Mouse (Mus musculus) megakaryocyte progenitor cell, adult 5-6 weeks (primary cell): ENCODE results near the gene BC030499. TPM values are rescaled to one million over a fixed set of nuclear protein-coding genes. Genes with fewer than 3 reads are reported as not detected.

ENCODE experiments used
- ATAC-seq: replicated peaks from 2 replicates; pipeline ENCODE4 v1.8.0; 2016; ENCODE audit warnings: mild to moderate bottlenecking, moderate TSS enrichment, inconsistent platforms; ENCODE audit not compliant: poor library complexity
- total RNA-seq, 2 experiments: library from RNA; stranded (forward) in 1 of 2; stranded (reverse) in 1 of 2; fragments of 157-497, 149-512 nt in 1 of 2; fragments of 200-1000 nt in 1 of 2; gene quantifications; 2 replicates each; pipeline versions ENCODE4 v1.2.3 to v1.2.4; 2015 to 2017

The BC030499 gene
- total RNA-seq, 2 experiments from 2014 or later: 0.30 to 2.0 TPM

DNA sequence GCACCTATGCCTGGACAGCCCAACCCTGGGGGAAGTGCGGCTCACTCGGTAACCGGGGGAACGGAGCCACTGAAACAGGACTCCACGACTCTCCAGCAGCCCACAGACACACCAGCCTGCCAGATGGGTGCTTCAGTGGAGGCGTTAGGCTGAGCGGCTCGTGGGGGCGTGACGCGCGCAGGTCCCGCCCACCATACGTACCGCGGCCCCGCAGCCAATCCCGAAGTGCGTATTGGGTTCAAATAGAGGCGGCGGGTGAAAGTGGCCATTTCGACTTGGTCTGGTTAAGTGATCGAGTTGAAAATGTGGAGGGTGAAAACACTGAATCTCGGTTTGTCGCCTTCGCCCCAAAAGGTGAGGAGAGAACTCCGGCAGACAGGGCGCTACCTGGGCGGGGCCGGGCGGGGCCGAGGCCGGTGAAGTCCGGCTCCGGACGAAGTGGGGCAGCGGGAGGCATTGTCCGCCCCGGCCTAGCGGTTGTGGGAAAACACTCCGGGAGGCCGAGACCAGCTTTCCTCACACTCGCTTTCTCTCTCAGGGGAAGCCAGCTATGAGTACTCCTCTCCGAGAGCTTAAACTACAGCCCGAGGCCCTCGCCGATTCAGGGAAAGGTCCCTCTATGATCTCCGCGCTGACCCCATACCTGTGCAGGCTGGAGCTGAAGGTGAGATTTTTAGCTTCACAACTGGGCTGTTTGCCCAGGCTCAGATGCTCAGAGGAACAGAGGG, 10.9 kb downstream of the BC030499 start, which contains the start of gene Spag5:
Spag5 (plus strand) TSS at position 173 of the 728 bp plus-strand sequence.
- ATAC-seq: peak; percentile 100

DNA sequence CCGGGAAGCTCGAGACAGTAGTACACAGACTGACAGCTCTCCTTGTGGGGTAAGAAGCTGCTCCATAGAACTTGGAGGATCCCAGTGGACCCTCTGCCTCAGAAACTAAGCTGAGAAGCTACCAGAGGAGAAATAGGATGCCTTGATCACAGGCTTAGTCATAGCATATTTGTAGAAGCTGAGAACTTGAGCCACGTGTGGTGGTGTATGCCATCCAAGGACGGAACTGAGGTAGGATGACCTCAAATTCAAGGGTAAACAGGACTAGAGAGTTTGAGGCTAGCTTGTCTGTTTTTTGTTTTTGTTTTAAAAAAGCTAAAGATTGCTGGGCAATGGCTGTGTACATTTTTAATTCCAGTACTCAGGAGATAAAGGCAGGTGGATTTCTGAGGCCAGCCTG, 14.6 kb downstream of the BC030499 start:
- ATAC-seq: no peak

DNA sequence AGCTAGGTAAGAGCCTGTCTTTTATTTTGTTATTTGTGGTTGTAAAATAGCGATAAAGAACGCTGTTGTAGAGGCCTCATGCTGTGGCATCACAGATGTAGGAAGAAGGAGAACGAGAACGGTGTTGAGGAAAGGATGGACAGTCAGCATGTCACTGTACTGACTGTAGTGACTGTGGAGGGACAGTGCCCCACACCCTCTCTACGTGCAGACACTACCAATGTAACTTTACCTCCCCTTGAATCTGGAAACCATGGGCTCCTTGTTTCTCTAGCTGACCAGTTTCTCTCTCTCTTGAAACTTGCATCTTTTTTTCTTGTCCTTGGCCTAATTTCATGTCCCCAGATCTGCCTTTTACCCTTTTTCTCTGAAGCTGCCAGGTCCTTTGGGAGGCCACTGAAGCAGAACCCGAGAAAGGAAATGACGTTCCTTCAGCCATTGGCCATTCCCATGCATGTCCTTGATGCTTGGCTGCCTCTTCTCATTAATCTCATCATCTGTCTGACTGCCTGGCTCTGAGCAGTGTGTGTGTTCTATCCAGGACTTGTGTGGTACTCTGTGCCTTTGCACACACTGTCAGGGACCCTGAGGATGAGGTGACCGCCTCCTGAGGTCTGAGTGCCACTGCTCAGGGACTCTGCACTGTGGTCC, 20.3 kb downstream of the BC030499 start:
- no peak for ATAC-seq

GRCm38 (mm10) chr11:78313662-78314061, 23.0 kb downstream of the BC030499 start:
- ATAC-seq: no peak

DNA sequence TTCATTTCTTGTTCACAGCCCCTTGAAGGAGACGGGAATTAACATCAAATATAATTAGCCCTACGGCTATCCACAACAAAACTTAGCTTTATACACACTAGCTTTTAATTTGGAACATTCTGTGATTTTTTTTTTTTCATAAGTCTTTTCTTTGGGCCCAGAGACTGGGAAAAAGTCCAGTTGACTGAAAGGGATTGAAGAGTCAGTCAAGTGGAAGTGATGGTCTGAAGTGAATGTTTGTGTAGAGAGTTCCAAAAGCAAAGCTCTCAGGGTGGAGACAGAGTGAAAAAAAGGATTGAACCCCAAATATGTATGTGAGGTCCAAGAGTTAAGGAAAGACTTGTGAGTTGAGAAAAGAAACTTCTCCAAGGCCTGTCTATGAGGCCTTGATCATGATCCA, 27.8 kb downstream of the BC030499 start:
- no peak for ATAC-seq

DNA sequence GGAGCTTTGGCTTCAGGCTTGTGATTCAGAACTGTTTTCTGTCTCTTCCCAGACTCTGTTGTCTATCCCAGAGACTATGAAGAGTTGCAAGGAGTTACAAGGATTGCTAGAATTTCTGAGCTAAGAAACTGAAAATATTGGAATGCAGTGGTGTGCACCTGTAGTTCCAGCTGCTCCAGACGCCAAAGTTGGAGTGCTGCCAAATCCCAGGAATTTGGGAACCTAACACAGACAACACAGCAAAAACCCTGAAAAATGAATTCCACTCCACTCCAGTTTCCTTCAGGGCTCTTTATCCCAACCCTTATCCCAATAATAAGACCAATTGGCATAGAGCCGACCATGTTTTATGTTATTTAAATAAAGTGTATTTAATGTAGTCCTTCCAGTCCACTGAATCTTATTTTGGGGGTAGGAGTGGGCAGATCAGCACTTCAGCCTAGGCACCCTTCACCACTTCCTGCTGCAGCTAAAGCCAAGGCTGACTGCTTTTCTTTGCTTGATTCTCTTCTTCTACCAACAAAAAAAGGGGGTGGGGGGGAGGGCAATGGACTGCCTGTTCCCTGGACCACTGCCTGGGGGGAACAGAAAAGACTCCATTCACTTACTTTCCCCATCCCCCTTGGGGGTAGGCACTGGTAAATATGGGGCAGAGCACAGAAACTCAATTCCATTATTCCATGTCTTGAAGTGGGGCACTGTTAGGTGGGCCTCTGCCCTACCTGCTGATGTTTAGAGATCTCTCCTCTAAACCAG, 31.6 kb downstream of the BC030499 start:
- ATAC-seq: no peak

DNA sequence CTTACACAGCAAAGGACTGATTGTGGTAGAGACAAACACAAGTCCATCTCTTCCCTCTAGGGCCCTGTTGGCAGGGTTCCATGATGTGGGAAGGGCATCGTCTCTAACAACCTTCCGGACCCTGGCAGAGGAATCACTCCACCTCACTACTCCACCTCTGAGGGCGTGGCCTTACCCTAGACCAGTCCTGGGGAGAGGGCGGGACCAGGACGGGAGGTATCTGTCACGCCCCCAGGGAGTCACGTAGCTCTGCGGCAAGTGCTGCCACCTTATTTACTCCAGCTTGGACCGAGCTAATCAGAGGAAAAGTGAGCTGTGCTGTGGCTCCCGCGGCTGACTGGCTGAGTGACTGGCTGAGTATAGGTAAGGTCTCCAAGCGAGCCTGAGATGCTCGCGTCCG, 32.2 kb downstream of the BC030499 start, which contains the start of gene Aldoc:
Aldoc (plus strand) TSS at position 109 of the 400 bp plus-strand sequence.
- peak; percentile 99 for ATAC-seq

GRCm38 (mm10) chr11:78324000-78324785, 33.6 kb downstream of the BC030499 start:
- no peak for ATAC-seq

- ATAC-seq: no peak
Observed at GRCm38 (mm10) chr11:78324965-78325364, 34.3 kb downstream of the BC030499 start.

DNA sequence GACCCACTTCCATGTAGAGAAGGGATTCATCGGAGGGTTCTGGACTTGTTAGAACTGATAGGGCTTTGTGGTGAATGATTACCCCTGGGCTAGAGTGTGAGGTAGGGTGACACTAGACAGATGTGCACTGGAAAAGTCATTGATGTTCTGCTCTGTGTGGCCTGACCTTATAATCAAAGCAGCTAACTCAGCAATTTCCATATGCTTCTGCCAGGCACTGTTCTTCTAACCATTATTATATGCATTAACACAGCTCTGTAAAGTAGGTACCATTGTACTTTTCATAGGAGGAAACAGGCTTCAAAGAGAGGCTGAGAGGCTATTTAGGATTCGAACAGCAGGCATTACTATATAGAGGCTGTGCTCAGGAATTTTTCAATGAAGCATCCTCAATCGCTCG, 36.6 kb downstream of the BC030499 start:
- no peak for ATAC-seq

DNA sequence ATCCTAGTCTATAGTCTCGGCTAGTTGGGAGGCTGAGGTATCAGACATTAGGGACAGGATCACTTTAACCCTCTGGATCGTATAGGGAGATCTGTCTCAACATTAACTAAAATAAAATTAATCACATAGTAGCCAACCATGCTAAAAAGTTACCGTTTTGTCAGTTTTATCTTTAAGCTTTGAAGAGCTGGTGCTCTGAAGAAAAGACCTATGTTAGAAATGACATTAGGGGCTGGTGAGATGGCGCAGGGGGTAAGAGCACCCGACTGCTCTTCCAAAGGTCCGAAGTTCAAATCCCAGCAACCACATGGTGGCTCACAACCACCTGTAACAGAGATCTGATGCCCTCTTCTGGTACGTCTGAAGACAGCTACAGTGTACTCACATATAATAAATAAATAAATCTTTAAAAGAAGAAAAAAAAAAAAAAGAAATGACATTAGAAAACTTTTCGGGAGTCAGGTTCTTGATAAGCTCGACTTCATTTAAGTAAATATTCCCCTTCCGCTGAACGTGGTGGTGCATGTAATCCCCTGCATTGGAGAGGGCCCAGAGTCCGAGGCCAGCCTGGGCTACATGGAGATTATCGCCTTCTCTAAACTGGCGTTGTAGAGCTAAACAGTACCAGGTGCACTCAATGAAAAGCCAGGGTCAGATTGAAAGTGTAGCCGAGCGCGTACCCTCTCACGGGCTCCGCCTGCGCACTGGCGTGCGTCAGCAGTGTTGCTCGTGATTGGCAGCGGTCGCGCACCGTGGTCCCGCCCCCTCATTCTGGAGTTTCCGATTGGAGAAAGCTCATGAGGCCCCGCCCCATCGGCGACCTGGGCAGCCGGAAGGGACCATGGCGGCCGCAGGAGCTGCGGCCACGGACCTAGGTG, 37.2 kb downstream of the BC030499 start, which contains the start of gene Pigs:
Pigs (plus strand) TSS at position 782 of the 878 bp plus-strand sequence.
- ATAC-seq: peak; percentile 100

GRCm38 (mm10) chr11:78328512-78329056, 37.9 kb downstream of the BC030499 start:
- ATAC-seq: no peak

DNA sequence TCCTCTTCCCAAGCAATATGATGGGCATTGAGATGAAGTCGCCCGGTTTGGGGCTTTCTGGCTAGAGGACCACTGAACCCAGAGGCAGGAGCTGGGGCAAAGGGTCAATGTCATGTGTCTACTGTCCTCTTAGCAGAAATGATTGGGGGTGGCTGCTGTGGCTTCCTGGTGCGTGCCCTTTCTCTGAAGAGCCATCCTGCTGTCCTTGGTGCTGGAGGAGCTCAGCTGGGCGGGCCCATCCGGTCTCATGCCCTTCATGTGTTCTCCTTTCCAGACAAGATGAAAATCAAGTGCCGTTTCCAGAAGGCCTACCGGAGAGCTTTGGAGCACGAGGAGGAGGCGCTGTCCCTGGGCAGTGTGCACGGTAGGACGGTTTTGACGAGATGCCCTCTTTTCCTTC, 42.0 kb downstream of the BC030499 start:
- ATAC-seq: no peak

DNA sequence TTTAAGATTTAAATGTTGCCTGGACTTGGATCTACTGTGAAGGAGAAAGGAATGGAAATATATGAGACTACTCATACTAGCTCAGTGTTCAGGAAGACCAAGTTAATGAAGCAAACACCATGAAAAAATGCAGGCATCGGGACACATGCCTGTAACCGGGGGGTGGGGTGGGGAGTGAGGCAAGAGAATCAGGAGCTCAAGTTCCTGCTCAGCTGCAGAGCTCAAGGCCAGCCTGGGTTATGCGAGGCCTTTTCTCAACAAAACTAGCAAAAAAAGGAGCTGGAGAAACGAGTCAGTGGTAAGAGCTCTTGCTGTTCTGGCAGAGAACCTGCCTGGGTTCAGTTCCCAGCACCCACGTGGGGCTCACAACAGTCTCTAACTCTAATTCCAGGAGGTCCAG, 43.4 kb downstream of the BC030499 start:
- ATAC-seq: no peak

DNA sequence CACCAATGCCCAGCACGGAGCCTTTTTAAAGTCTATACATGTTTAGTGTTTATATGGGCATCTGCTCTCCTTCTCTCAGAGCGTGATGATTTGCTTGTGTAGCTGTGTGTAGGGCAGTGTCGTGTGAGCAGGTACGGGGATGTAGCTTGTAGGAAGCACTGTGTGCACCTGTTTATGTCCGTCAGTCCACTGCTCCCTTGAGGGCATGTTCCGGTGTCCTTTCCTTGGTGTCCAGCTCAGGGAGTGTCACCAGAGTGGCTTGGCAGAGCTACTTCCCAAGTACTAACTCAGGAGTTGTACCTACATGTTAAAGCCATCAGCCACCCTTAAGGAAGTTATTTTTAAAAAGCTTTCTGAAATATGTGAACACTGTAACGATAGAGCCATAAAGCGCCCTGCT, 46.4 kb downstream of the BC030499 start:
- ATAC-seq: no peak

DNA sequence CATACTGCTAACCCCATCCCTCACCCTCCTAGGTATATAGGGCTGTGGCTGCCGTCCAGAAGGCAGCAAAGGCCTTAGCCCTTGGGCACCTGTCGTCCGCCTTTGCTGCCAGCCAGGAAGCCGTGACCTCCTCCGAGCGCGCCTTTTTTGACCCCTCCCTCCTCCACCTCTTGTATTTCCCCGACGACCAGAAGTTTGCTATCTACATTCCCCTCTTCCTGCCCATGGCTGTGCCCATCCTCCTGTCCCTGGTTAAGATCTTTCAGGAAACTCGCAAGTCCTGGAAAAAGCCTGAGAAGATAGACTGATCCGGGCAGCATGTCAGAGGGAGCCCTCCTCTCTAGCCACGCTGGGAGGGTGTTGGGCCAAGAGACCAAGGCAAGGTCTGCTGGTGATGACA, 51.1 kb downstream of the BC030499 start:
- no peak for ATAC-seq

- ATAC-seq: peak; percentile 35
Observed at GRCm38 (mm10) chr11:78343381-78344327, 53.0 kb downstream of the BC030499 start, which contains the start of gene Unc119. Gene Unc119, plus strand, starts transcription at chr11:78343482.

- peak; percentile 68 for ATAC-seq
Observed at GRCm38 (mm10) chr11:78344328-78344889, 53.8 kb downstream of the BC030499 start.
